9 mouse cellular contexts compared by ENCODE assay signal in genomic region chr12:69893927-69894326, GRCm38 (mm10). TPM values are rescaled to one million over a fixed set of nuclear protein-coding genes. Genes with fewer than 3 reads are reported as not detected.
DNase-seq lines count a peak whose midpoint lies in the region; ATAC-seq and TF ChIP-seq lines count a peak whose summit lies in the region.
"Had no signal": no experiment of that assay in that cellular context is flagged by ENCODE, and none has a peak within 500 bp of the region (broad histone marks: within the 10 kb centered on the region; RNA-seq: fewer than 3 reads in every experiment).

No protein-coding gene starts in this region.

- H3K9me3 ChIP-seq in liver, embryonic 14.5 days (ENCODE audit: control insufficient read depth, low read length) = no peaks in the 10 kb centered on the region
- H3K9me3 ChIP-seq: lung, embryonic 15.5 days had no signal

- no peak overlapping the region for H3K27ac ChIP-seq in kidney, adult 2 months (ENCODE audit: insufficient read depth, low read depth, low read length)
- H3K27ac ChIP-seq in liver, embryonic 14.5 days = no peak overlapping the region

- no peak for DNase-seq in kidney, adult 2 months
- no peak for DNase-seq in kidney, postnatal 14 days
- peak; percentile 20 for DNase-seq in CD4-positive helper T cell, adult 2 months (ENCODE audit: low read depth, low spot score)
- peak; percentile 62 for DNase-seq in R1 (ENCODE audit: low read depth, low spot score)
- no peak for DNase-seq in liver, embryonic 14.5 days (ENCODE audit: low read depth in 3 of 3, low spot score in 3 of 3)
- no peak for DNase-seq in ovary, postnatal 14 days (ENCODE audit: low spot score)
- no peak for DNase-seq in spleen, postnatal 36 days (ENCODE audit: low spot score in 2 of 2)
- DNase-seq: cerebellum, adult 9-10 months had no signal

- no peaks in the 10 kb centered on the region for H3K36me3 ChIP-seq in kidney, adult 2 months (ENCODE audit: control insufficient read depth, insufficient read depth, low read length)
- peaks cover 6% of the 10 kb centered on the region; the same call in 1 of the 2 replicates for H3K36me3 ChIP-seq in liver, embryonic 14.5 days (replicated peaks; ENCODE audit: control insufficient read depth, insufficient read depth, low read depth)
- H3K36me3 ChIP-seq: lung, embryonic 15.5 days had no signal

- no peak overlapping the region for H3K4me3 ChIP-seq in kidney, adult 2 months (ENCODE audit: insufficient read depth, low read depth, low read length)
- no peak overlapping the region for H3K4me3 ChIP-seq in liver, embryonic 14.5 days (ENCODE audit: insufficient read depth in 1 of 2, low read depth in 2 of 2, low read length in 2 of 2)

- no peak overlapping the region for H3K9ac ChIP-seq in liver, embryonic 14.5 days (replicated peaks)

- 0 out of 2 replicates have a peak, but pooled peaks have one; percentile 12 for TF ChIP-seq CTCF in kidney, adult 2 months (conservative IDR thresholded peaks at IDR 0.05; ENCODE audit: insufficient read depth, insufficient read length, low read depth, low read length)
- peak; percentile 62 for TF ChIP-seq CTCF in liver, embryonic 14.5 days (IDR thresholded peaks at IDR 0.05; ENCODE audit: low read depth)

- H3K4me2 ChIP-seq in liver, embryonic 14.5 days (ENCODE audit: low read depth) = peak overlapping the region; percentile 82

- ATAC-seq in liver, embryonic 14.5 days (ENCODE audit: insufficient read depth) = no peak

- no peak for TF ChIP-seq EP300 in liver, embryonic 14.5 days (IDR thresholded peaks at IDR 0.05; ENCODE audit: low read depth)

- TF ChIP-seq POLR2A in kidney, adult 2 months (IDR thresholded peaks at IDR 0.05; ENCODE audit: low read depth, low read length) = no peak

- H3K27me3 ChIP-seq in kidney, adult 2 months (replicated peaks; ENCODE audit: control insufficient read depth, insufficient read depth, low read length) = no peaks in the 10 kb centered on the region
- H3K27me3 ChIP-seq in liver, embryonic 14.5 days (ENCODE audit: control insufficient read depth, insufficient read depth, low read length) = no peaks in the 10 kb centered on the region
- H3K27me3 ChIP-seq: lung, embryonic 15.5 days had no signal

- peaks cover 15% of the 10 kb centered on the region for H3K4me1 ChIP-seq in kidney, adult 2 months (ENCODE audit: control insufficient read depth, insufficient read depth, low read length)
- peaks cover 14 to 18% of the 10 kb centered on the region in 2 experiments for H3K4me1 ChIP-seq in liver, embryonic 14.5 days (replicated peaks; ENCODE audit: control insufficient read depth in 2 of 2, insufficient read depth in 2 of 2, low read length in 1 of 2)

- 70% methylated on average over 6 of the region's 6 CpGs for WGBS in kidney, adult 2 months
- WGBS in liver, embryonic 14.5 days (ENCODE audit: insufficient replicate concordance) = 44% methylated on average over 6 of the region's 6 CpGs

RNA-seq across cellular contexts. Expression of gene Map4k5, which starts 0.9 kb away (rescaled TPM):
- 6.3 and 6.5 TPM in 2 replicates for polyA plus RNA-seq in kidney, adult 2 months (2012; rRNA removed)
- 9.8 and 13.6 TPM in 2 replicates for polyA plus RNA-seq in liver, embryonic 14.5 days (2012; rRNA removed)
- 26.9 and 30.7 TPM in 2 replicates for polyA plus RNA-seq in liver, embryonic 14.5 days (2014; fragmentation: Nextera tagmentation; extraction: Ambion mirVana)

RNA-seq across cellular contexts. Expression of gene Atl1, which starts 1.5 kb away (rescaled TPM):
- 0.95 and 2.1 TPM in 2 replicates for polyA plus RNA-seq in kidney, adult 2 months (2012; rRNA removed)
- polyA plus RNA-seq in liver, embryonic 14.5 days (2012; rRNA removed) = 0.43 and 0.73 TPM in 2 replicates
- 1.1 and 2.1 TPM in 2 replicates for polyA plus RNA-seq in liver, embryonic 14.5 days (2014; fragmentation: Nextera tagmentation; extraction: Ambion mirVana)

Comparison
In these comparisons a context has a peak if more than half of its experiments do, and no peak if none do; other contexts are left out.
1. DNase-seq: peak in CD4-positive helper T cell, adult 2 months (single experiment) and R1 (single experiment); none in kidney, adult 2 months (single experiment), kidney, postnatal 14 days (single experiment), liver, embryonic 14.5 days (0 of 3), ovary, postnatal 14 days (single experiment) and spleen, postnatal 36 days (0 of 2).